Mouse (Mus musculus): ENCODE measurements around the gene Htr1d. TPM values are rescaled to one million over a fixed set of nuclear protein-coding genes. Genes with fewer than 3 reads are reported as not detected.

Gene Htr1d
- polyA plus RNA-seq (2012; ENCODE audit: insufficient read depth, insufficient read length, low replicate concordance, missing spikeins), result not detected in 2 replicates

DNA sequence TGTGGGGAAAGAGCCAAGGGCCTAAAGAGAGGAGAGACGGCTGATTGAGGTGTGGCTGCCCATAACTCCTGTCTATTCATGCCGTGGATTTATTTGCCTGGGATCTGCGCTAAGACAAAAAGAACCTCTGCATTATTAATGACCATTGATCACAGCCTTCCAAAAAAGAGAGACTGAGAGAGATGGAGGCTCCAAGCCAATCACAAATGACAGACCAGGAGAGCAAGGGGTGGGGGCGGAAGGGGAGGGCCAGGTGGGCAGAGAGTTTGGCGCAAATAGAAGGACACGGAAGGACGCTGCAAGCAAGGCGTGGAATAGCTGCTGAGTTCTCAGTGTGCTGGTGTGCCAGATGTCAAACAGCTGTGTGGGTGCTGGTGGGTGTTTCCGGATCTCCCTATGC lies at the start of gene Htr1d:
Gene Htr1d, plus strand, starts transcription at position 301 of the 400 bp plus-strand sequence.
- H3K4me3 ChIP-seq (ENCODE audit: insufficient read depth, low read depth, low read length), result peak within 1 kb of the TSS; percentile 40
- TF ChIP-seq POLR2A (IDR thresholded peaks at IDR 0.05; ENCODE audit: insufficient read depth, low read depth, low read length) (no peak), CTCF (IDR thresholded peaks at IDR 0.05; ENCODE audit: insufficient read depth, low read depth, low read length) (no peak)
- H3K27ac ChIP-seq (ENCODE audit: insufficient read depth, low read depth, low read length), result no peak within 1 kb of the TSS
- H3K4me1 ChIP-seq (ENCODE audit: control insufficient read depth, insufficient read depth, low read length), result peaks cover 28% of the 10 kb centered on the region
- 82% methylated on average over 9 of the region's 9 CpGs for WGBS

DNA sequence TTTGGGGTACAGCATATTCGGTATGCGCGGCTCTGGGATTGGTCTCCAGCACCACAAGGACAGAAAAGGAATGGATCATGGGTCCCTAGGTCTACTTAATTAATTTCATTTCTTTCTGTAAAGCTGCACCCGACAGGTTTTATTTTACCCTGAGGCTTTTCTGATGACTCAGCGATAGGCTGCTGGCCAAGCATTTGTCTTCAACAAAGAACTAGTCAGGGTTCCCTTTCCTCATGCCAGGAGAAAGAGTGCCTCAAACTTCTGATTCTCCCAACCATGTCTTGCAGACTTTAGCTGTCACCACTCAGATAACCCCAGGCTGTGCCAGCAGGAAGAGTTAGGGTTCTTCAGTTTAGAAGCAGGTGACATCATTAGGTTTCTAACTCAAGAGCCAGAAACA lies 46.3 kb upstream of the Htr1d start:
- WGBS, result 76% methylated on average over 5 of the region's 5 CpGs
- TF ChIP-seq POLR2A (IDR thresholded peaks at IDR 0.05; ENCODE audit: insufficient read depth, low read depth, low read length) (no peak), CTCF (IDR thresholded peaks at IDR 0.05; ENCODE audit: insufficient read depth, low read depth, low read length) (no peak)

DNA sequence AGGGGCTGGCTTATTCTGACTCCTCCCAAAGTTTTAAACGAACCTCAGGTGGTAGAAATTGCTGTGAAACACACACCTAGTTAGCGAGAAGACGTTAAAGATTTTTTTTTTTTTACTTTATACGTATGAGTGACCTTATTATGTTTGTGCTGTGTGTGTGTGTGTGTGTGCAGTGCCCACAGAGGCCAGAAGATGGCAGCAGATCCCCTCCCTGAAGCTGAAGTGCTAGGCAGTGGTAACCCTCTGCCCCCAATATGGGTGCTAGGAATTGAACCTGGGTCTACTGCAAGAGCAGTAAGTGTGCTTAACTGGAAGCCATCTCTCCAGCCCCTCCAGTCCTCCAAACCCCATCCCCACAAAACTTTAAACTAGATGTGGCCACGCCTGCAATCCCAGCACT lies 40.3 kb upstream of the Htr1d start:
- 92% methylated on average over 5 of the region's 5 CpGs for WGBS
- no peak overlapping the region for H3K4me3 ChIP-seq (ENCODE audit: insufficient read depth, low read depth, low read length)
- H3K27ac ChIP-seq (ENCODE audit: insufficient read depth, low read depth, low read length), result no peak overlapping the region
- TF ChIP-seq CTCF (IDR thresholded peaks at IDR 0.05; ENCODE audit: insufficient read depth, low read depth, low read length), result no peak
- TF ChIP-seq POLR2A (IDR thresholded peaks at IDR 0.05; ENCODE audit: insufficient read depth, low read depth, low read length), result no peak
- H3K4me1 ChIP-seq (ENCODE audit: control insufficient read depth, insufficient read depth, low read length), result peaks cover 4% of the 10 kb centered on the region; the same call in 1 of the 2 replicates

More for the DNA sequence above, 46.3 kb upstream of the Htr1d start:
- H3K27ac ChIP-seq (ENCODE audit: insufficient read depth, low read depth, low read length), result no peak overlapping the region
- peaks cover 10% of the 10 kb centered on the region for H3K4me1 ChIP-seq (ENCODE audit: control insufficient read depth, insufficient read depth, low read length)
- H3K4me3 ChIP-seq (ENCODE audit: insufficient read depth, low read depth, low read length), result no peak overlapping the region

DNA sequence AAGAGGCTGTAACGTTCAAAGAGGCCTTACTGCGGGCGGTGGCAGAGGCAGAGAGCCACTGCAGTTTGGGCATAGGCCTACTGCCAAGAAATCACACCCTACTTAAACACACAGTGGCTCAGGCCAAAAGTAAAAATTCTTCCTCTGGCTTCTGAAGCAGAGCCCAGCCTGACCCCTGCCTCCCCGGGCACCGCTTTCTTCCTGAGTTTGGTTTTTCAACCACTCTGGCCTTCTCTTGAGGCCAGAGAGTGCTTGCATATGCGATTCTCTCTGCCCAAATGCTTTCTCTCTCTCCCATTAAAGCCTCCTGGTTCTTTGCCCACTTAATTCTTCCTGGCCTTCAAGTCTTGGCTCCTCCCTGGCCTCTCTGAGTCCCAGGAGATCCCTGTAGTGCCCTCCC lies 39.5 kb upstream of the Htr1d start:
- TF ChIP-seq POLR2A (IDR thresholded peaks at IDR 0.05; ENCODE audit: insufficient read depth, low read depth, low read length), result no peak
- no peak for TF ChIP-seq CTCF (IDR thresholded peaks at IDR 0.05; ENCODE audit: insufficient read depth, low read depth, low read length)
- Histone ChIP-seq H3K4me1 (ENCODE audit: control insufficient read depth, insufficient read depth, low read length) (peaks cover 4% of the 10 kb centered on the region; the same call in 1 of the 2 replicates), H3K27ac (ENCODE audit: insufficient read depth, low read depth, low read length) (no peak overlapping the region), H3K4me3 (ENCODE audit: insufficient read depth, low read depth, low read length) (no peak overlapping the region)
- 68% methylated on average over 6 of the region's 6 CpGs for WGBS

DNA sequence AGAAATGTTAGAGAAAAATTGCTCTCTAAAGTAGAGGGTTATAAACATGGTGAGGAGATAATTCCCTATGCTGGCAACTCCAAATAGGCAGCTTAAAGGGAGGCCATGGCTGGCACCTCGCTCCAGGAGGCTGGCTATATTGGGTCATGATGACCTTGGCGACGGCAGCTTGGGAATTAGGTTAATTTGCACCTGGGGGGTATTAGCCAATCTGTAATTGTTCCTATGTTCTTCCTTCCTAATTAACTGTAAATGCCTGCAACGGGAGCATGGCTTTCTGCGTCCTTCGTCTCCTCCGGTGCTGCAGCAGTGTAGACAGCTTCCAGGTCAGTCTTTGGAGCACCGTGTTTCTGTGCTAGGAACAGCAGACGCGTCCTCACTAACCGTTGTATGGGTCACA lies 36.1 kb upstream of the Htr1d start:
- no peak for TF ChIP-seq POLR2A (IDR thresholded peaks at IDR 0.05; ENCODE audit: insufficient read depth, low read depth, low read length)
- TF ChIP-seq CTCF (IDR thresholded peaks at IDR 0.05; ENCODE audit: insufficient read depth, low read depth, low read length), result no peak
- Histone ChIP-seq H3K4me1 (ENCODE audit: control insufficient read depth, insufficient read depth, low read length) (peaks cover 4% of the 10 kb centered on the region; the same call in 1 of the 2 replicates), H3K4me3 (ENCODE audit: insufficient read depth, low read depth, low read length) (no peak overlapping the region), H3K27ac (ENCODE audit: insufficient read depth, low read depth, low read length) (no peak overlapping the region)
- WGBS, result 39% methylated on average over 11 of the region's 11 CpGs

DNA sequence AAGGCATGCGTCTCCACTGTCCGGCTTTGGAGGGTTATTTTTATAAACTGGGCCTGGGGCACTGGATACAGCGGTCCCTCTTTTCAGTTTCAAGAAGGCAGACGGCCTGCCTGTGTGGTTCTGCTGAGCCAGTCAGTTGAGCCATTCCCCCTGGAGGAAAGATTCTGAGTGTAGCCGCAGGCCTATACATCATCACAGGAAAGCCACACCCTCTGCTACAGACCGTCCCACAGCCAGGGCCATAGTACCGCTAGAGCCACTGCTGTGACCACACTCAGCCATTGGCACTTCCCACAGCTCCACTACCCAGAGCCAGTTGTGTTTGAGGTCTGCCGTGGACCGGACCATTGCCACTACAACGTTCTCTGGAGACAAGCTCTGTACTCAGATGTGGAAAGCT lies 21.5 kb upstream of the Htr1d start:
- no peak overlapping the region for H3K27ac ChIP-seq (ENCODE audit: insufficient read depth, low read depth, low read length)
- 92% methylated on average over 10 of the region's 10 CpGs for WGBS
- no peak overlapping the region for H3K4me3 ChIP-seq (ENCODE audit: insufficient read depth, low read depth, low read length)
- no peaks in the 10 kb centered on the region for H3K4me1 ChIP-seq (ENCODE audit: control insufficient read depth, insufficient read depth, low read length)
- no peak for TF ChIP-seq POLR2A (IDR thresholded peaks at IDR 0.05; ENCODE audit: insufficient read depth, low read depth, low read length)

DNA sequence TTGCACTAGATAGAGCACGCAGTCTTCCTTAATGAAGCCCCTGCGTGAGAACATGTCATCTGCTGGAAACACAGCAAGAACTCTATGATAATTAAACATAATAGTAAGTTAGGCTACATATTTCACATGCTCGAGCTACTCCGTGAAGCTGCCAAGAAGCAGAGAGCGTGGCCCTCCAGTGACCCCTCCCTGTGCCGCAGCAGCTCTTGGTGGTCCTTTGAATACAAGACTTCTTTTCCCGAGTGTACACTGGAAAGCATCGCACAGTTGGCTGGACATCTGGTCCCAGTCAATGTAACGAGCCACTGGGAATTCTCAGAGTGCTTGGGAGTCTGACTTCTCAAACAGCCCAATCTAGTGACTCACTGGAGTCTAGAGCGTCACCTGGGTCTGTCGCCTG lies 15.5 kb upstream of the Htr1d start:
- TF ChIP-seq CTCF (IDR thresholded peaks at IDR 0.05; ENCODE audit: insufficient read depth, low read depth, low read length) (no peak), POLR2A (IDR thresholded peaks at IDR 0.05; ENCODE audit: insufficient read depth, low read depth, low read length) (no peak)
- Histone ChIP-seq H3K4me1 (ENCODE audit: control insufficient read depth, insufficient read depth, low read length) (no peaks in the 10 kb centered on the region; the same call in 1 of the 2 replicates), H3K27ac (ENCODE audit: insufficient read depth, low read depth, low read length) (no peak overlapping the region), H3K4me3 (ENCODE audit: insufficient read depth, low read depth, low read length) (no peak overlapping the region)
- 36% methylated on average over 11 of the region's 11 CpGs for WGBS

DNA sequence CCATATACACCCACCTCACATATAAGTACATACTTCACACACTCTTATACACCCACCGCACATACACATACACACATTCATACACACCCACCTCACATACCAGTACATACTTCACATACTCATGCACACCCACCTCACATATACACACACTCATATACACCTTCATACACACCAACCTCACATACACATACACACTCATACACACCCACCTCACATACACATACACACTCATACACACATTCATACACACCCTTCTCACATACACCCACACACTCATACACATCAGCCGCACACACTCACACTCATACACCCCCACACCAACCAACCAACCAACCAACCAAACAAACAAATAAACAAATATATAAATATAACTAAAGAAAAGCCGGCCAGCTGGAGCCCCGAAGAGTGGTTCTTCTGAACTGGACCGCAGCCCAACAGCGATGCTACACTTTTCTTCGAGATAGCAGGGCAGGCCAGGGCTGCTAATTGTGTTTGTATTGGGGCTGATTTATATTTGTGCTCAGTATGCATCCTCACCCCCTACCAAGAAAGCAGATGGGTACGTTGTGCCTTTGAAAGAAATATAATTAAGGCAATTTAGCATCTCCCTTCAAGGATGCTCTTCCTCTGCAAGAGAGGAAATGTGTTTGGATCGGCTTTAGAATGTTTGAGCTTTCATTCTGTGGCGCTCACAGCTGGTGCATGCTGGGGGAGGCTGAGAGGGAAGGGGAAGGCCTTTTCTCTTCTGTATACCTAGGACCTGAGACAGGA lies 11.1 kb upstream of the Htr1d start:
- H3K4me3 ChIP-seq (ENCODE audit: insufficient read depth, low read depth, low read length), result no peak overlapping the region
- no peaks in the 10 kb centered on the region; the same call in 1 of the 2 replicates for H3K4me1 ChIP-seq (ENCODE audit: control insufficient read depth, insufficient read depth, low read length)
- 39% methylated on average over 10 of the region's 10 CpGs for WGBS
- H3K27ac ChIP-seq (ENCODE audit: insufficient read depth, low read depth, low read length), result no peak overlapping the region
- TF ChIP-seq POLR2A (IDR thresholded peaks at IDR 0.05; ENCODE audit: insufficient read depth, low read depth, low read length), result no peak
- TF ChIP-seq CTCF (IDR thresholded peaks at IDR 0.05; ENCODE audit: insufficient read depth, low read depth, low read length), result no peak

DNA sequence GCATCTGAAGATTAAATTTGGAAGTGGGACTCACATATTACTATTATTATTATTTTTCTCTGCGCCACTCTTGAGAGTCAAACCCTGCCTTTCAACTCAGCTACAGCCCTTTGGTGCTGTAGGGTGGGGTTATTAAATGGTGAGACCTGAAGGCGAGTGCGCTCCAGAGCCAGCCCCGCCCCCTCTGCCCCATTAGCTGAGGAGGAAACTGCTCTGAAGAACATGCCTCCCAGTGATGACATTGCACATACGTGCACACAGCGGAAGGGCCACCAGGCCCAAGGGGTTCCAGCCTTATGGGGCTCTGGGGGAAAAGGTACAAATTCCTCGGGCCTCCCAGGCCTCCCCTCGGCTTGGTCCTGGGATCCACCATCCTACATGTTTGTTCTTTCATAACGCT lies 7.8 kb upstream of the Htr1d start:
- Histone ChIP-seq H3K4me1 (ENCODE audit: control insufficient read depth, insufficient read depth, low read length) (peaks cover 7% of the 10 kb centered on the region; the same call in 1 of the 2 replicates), H3K27ac (ENCODE audit: insufficient read depth, low read depth, low read length) (no peak overlapping the region), H3K4me3 (ENCODE audit: insufficient read depth, low read depth, low read length) (no peak overlapping the region)
- WGBS, result 93% methylated on average over 9 of the region's 9 CpGs
- TF ChIP-seq CTCF (IDR thresholded peaks at IDR 0.05; ENCODE audit: insufficient read depth, low read depth, low read length) (no peak), POLR2A (IDR thresholded peaks at IDR 0.05; ENCODE audit: insufficient read depth, low read depth, low read length) (no peak)

Measured in olfactory bulb, adult 2 months (tissue).